Mouse (Mus musculus) heart, adult 10 weeks (tissue): ENCODE data around the gene Bmp10. TPM values are rescaled to one million over a fixed set of nuclear protein-coding genes. Genes with fewer than 3 reads are reported as not detected.

ENCODE experiments used
- polyA plus RNA-seq: library from polyadenylated mRNA; stranded (reverse); fragments of 350-450 nt; fragmentation: Illumina TruSeq; extraction: RNeasy Lipid Tissue Mini Kit (QIAGEN cat#74804); gene quantifications from one replicate; pipeline ENCODE4 v1.2.3, GENCODE M21; 2014; ENCODE audit warnings: low read depth, low replicate concordance

Bmp10 gene
- polyA plus RNA-seq: 99.1 TPM

DNA sequence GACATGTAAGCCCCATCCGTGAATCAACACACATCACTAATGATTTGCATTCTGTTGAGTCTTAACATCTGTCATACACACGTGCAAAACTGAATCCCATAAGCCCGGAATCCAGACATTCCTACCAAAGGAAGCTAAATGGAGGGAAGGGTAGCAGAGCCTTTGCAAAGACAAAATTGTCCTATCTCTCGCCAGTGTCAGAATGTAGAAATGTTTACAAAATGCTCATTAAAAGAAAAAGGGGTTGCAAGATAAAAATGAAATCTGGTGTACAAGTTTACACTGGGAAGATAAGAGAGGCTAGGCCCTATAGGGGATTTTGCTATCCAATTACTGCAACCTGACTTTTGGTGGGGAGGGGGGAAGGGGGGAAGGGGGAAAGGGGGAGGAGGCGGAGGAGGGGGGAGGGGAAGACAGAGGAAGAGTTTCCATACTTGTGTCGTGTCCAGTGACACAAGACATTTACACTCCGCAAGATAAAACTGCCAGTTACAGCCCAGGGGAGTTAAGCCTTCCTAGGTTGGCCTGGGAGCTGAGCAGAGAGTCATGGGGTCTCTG is at the start of gene Bmp10:
Bmp10 (plus strand) TSS at position 508 of the 558 bp plus-strand sequence.

DNA sequence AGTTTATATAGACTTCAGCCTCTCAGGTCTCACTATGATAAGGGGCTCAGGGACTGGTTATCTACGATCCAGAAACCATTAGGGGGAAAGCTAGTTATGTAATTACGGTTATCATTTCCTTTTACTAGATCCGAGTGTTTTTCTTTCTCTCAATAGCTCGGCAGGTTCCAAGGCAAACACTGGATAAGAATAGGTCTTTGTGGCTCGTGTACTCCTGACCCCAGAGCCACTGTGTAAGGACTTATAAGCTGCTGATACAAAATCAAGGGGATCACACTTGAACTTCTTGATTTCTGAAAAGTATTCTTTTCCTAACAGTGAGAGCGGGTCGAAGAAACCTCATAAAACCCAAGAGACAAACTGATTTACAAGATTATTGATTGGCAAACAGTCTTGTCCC is 39.9 kb upstream of the Bmp10 start, which contains the start of gene Gkn3:
Gkn3 (minus strand) TSS at position 59 of the 400 bp plus-strand sequence.

Other genes with a start within 250 kb of the Bmp10 start
- gene Antxr1, start 93.2 kb upstream of the Bmp10 start, polyA plus RNA-seq: 7.6 TPM
- gene Gkn1, start 78.1 kb upstream of the Bmp10 start, polyA plus RNA-seq: not detected
- not detected for gene Gkn2, start 55.6 kb upstream of the Bmp10 start, polyA plus RNA-seq
- gene Gkn3, start 40.1 kb upstream of the Bmp10 start, polyA plus RNA-seq: 2.2 TPM
- gene Arhgap25, start 104.3 kb downstream of the Bmp10 start, polyA plus RNA-seq: 3.2 TPM
- 0.13 TPM for gene Prokr1, start 161.7 kb downstream of the Bmp10 start, polyA plus RNA-seq
- 2.7 TPM for gene Aplf, start 243.2 kb downstream of the Bmp10 start, polyA plus RNA-seq